Mouse (Mus musculus): Measurements from ENCODE around the gene Bdnf.

Gene Bdnf

DNA sequence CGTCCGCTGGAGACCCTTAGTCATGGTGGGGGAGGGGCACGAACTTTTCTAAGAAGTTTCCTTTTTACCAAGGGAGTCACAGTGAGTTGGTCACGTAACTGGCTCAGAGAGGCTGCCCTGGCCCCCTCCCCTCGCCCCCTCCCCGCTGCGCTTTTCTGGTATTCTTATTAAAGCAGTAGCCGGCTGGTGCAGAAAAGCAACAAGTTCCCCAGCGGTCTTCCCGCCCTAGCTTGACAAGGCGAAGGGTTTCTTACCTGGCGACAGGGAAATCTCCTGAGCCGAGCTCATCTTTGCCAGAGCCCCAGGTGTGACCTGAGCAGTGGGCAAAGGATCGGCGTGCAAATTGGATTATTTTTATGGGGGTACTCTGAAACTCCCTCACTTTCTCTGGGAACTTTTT is at the start of gene Bdnf:
Gene Bdnf (plus strand): TSS at position 169 of the 400 bp plus-strand sequence.
- DNase-seq (ENCODE audit: low spot score) = no peak

DNA sequence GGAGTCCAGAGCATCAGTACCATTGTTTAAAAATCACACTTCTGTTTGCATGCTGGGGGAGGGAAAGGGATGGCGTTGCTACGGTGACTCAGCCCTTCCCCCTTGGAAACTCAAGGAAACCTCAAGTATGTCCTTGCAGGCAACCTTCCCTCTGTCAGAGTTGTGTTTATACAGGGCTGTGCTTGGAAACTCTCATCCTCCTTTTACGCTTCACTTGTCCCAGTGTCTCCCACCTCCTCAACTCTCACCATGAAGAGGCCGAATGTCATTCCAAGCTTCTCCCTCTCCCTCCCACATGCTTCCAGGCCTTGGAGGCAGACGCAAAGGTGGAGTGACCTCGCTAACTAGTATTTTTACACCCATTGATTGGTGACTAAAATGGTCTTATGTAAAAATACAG is 47.6 kb upstream of the Bdnf start:
- DNase-seq (ENCODE audit: low spot score) = no peak

GRCm38 (mm10) chr2:109673509-109674455 is 718 bp upstream of the Bdnf start:
- DNase-seq (ENCODE audit: low spot score) = no peak

GRCm38 (mm10) chr2:109675051-109675450 is 551 bp downstream of the Bdnf start:
- no peak for DNase-seq (ENCODE audit: low spot score)

- no peak for DNase-seq (ENCODE audit: low spot score)
Observed at GRCm38 (mm10) chr2:109675973-109676617, 1.6 kb downstream of the Bdnf start.

DNA sequence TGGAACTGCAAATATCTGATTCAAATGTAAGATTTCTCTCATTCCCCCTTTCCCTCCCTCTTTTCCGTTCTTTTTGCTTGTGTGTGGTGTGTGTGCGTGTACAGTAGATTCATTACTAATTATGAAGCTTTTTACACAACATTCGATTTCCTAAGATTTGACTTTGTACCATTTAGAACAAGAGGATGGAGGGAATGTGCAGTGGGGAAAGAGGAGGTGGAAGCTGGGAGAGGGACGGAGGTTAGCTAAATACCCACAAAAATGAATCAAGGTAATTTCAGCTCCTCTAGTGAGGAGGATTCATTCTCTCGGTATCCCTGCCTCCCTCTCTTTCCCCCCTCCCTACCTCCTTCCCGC is 2.1 kb downstream of the Bdnf start:
- DNase-seq (ENCODE audit: low spot score) = no peak

GRCm38 (mm10) chr2:109677221-109678089 is 3.0 kb downstream of the Bdnf start:
- DNase-seq (ENCODE audit: low spot score) = no peak

DNA sequence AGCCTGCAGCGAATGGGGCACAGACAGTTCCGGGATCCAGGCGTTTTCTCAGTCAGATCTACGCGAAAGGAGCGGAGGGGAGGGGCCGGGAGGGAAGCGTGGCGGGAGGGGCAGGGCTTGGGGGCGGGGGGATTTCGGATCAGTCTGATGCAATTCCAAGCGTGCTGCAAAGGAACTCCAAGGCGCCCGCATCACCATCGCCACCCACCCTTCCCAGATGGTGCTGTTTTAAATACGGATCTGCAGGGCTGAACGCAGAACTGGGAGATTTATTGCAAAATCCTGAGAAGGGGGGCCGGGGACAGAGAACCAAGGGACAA is 3.5 kb downstream of the Bdnf start:
- DNase-seq (ENCODE audit: low spot score) = no peak

DNA sequence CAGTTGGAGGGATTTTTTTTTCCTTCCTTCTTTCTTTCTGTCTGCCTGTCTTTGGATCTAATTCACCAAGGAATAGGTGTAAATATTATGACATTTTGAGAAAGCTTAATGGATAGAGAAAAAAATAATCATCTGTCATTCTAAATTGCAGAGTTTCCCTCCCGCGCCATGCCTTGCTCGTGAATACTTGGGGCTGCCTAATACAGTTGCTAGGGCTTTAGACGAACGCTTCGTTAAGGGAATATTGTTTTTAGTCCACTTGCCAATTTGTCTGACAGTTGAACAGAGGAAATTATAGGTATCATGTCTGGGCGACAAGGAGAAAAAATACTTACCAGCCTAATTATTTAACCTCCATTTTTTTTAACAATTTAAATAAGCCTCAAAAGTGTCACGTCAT is 4.0 kb downstream of the Bdnf start:
- DNase-seq (ENCODE audit: low spot score) = no peak

GRCm38 (mm10) chr2:109679446-109679845 is 4.9 kb downstream of the Bdnf start:
- DNase-seq (ENCODE audit: low spot score) = no peak

GRCm38 (mm10) chr2:109681071-109681470 is 6.6 kb downstream of the Bdnf start:
- DNase-seq (ENCODE audit: low spot score) = no peak

GRCm38 (mm10) chr2:109688661-109689060 is 14.2 kb downstream of the Bdnf start:
- DNase-seq (ENCODE audit: low spot score) = no peak

DNA sequence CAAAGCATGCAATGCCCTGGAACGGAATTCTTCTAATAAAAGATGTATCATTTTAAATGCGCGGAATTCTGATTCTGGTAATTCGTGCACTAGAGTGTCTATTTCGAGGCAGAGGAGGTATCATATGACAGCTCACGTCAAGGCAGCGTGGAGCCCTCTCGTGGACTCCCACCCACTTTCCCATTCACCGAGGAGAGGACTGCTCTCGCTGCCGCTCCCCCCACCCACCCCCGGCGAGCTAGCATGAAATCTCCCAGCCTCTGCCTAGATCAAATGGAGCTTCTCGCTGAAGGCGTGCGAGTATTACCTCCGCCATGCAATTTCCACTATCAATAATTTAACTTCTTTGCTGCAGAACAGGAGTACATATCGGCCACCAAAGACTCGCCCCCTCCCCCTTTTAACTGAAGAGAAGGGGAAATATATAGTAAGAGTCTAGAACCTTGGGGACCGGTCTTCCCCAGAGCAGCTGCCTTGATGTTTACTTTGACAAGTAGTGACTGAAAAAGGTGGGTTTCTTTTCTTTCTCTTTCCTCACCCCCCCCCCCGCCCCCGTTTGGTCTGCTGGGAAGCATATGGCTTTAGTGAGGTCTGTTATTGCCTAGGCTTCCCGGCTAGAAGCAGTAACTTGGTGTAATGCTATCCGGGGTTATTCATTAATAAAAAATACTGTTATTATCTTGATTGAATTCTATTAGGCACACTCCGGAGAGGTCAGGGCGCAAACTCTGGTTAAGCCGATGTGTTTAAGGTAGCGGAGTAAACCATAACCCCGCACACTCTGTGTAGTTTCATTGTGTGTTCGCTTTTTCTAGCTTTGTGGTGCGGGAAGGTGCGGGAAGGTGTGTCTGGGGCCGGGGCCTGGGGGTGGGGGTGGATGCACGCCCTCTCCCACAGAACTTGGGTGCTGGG is 18.0 kb downstream of the Bdnf start:
- no peak for DNase-seq (ENCODE audit: low spot score)

DNA sequence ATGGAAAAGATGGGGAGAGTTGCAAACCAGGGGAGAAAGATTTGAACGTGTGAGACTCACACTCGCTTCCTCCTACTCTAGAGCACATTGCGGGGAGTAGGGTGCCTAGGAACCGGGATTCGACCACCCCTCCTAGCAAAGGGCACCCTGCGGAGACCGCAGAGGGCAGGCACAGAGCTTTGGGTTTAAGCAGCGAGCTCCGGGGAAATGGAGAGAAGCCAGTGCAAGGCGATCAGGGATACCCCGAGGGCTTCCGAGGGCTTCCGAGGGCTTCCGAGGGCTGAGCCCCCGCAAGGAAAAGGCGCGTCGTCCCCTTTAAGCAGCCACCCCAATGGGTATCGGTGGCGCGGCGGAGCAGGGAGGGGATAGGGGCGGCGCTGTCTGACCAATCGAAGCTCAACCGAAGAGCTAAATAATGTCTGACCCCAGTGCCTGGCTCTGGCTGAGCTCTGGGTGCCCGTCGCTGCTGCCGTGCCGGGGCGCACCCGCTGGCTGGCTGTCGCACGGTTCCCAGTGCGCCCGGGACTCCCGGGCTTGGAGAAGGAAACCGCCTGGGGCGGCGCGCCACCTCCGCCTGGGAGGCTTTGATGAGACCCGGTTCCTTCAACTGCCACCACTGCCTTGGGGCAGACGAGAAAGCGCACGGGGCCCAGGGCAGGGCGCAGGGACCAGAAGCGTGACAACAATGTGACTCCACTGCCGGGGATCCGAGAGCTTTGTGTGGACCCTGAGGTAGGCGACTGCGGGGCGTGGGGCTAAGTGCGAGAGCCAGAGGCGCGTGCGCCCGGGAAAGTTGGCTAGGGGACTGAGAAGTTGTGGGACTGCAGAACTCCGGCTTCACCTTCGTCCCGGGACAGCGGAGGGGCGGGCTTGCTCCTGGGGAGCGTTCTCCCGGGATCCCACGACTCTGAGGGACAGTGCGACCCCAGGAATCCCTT is 18.9 kb downstream of the Bdnf start:
- no peak for DNase-seq (ENCODE audit: low spot score)

DNA sequence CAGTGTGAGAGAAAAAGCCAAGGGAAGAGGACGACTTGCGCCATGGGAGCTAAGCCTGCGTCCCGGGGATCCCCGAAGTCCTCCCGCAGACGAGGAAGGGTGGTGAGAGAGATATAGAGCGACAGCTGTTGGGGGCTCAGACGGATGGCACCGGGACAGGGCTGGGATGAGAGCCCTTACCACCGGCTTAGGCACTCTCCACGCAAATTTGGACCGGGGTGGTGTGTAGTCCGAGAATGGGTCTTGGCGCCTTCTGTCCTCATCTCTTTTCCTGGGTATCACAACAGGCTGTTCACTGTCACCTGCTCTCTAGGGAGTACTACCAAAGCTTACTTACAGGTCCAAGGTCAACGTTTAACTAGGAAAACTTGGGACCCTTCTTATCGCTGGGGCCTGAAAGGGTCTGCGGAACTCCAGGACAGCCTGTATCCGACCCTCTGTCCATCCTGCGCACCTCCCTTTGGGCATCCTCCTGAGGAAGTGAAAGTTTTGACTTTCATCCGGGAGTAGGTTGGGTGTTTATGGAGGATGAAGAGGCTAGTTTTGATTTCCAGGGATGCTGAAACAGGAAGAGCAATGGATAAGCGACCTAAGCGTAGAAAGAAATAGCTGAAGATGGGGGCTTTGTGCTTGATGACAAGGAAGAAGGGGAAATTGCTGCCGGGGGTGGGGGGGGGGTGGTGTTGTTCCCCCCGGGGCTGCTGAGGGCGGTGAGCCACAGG is 19.8 kb downstream of the Bdnf start:
- no peak for DNase-seq (ENCODE audit: low spot score)

- DNase-seq (ENCODE audit: low spot score) = no peak
Observed at GRCm38 (mm10) chr2:109694838-109695225, 20.3 kb downstream of the Bdnf start.

GRCm38 (mm10) chr2:109697151-109697550 is 22.7 kb downstream of the Bdnf start:
- no peak for DNase-seq (ENCODE audit: low spot score)

DNA sequence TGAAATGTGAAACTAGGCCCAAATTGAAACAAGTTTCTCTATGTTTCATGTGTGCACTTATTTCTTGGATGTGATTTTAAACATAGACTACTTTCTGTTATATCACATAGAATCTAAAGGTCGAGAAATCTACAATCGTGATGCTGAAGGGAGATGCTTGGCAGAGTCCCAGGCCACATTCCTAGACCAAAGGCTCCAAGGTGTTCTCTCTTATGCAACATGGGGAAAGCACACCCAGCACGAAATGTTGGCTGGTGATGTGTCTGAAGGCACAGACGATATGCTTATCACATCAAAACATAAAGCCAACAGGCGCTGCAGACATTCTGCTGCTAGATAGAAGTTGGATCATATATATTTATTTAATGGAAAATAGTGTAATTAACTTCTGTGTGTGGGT is 25.8 kb downstream of the Bdnf start:
- no peak for DNase-seq (ENCODE audit: low spot score)

DNA sequence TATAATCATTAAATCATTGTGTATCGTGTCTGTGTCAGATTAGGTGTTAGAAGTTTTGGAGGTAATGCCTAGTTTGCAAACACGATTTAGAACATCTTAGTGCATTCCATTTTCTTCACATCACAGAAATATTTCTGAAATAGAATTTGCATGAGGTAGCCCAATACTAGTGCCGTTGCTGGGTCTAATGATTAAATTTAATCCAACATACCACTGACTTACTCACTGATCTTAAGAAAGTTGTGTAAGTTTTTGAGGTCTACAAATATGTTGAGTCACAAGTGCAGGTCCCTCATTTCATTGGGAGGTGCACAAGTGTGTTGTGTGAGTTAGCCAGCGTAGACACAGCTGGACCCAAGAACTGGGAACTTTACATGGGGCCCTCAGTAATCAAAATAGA is 29.1 kb downstream of the Bdnf start:
- DNase-seq (ENCODE audit: low spot score) = no peak

DNA sequence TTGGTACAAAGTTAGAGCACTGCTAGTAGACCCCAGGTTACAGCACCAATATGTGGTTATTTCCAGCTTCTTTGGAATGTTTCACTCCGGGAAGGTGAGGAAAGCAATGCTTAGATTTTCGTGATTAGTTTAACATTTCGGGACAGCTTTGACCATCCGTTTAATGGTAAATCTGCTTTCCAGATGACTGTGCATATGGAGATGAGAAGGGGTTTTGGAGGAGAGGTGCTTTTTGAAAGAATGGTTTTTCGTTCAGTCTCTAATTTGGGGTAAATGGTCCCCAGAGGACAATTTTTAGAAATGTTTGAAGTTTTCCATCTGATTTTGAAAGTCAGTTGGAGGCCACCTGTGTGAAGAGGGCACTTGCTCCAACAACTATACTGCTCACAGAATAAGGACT is 29.6 kb downstream of the Bdnf start:
- no peak for DNase-seq (ENCODE audit: low spot score)
